Mouse (Mus musculus) layer of hippocampus, adult 11-12 months (tissue): ENCODE results near the gene Tmod4.

Experiments
- DNase-seq: peaks from one replicate; pipeline ENCODE4 v3.0.0; 2022; ENCODE audit warnings: low spot score

Tmod4 gene

DNA sequence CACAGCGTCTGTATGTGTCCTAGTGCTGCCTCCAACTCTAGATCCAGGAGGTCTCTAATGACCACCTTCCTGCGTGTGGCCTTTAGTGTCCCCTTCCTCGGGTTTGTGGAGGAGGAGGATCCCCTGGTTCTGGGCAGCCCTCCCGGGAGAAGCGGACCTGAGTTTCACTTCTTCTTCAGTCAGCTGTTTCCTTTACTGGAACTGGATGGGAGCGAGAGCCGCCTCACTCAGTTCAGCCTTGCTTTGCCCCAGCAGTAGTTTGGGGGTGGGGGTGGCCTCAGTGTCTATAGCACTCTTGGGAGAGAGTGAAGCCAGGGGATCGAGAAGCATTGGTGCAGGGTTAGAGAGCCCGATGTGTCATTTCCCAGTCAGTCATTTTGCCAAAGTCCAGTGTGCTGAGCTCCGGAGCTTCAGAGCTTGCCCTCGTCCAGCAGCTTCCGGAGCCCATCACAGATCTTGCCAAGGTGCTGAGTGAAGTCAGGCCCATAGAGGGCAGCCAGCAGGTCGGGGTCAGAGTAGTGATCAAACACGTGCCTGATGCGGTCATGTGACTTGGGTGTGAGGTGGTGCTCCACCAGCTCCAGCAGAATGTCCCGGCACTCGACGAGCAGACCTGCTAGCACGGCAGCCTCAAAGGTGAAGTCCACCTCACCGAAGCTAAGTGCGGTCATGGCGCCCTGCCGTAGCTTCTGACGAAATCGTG is 15.5 kb downstream of the Tmod4 start:
- no peak for DNase-seq

DNA sequence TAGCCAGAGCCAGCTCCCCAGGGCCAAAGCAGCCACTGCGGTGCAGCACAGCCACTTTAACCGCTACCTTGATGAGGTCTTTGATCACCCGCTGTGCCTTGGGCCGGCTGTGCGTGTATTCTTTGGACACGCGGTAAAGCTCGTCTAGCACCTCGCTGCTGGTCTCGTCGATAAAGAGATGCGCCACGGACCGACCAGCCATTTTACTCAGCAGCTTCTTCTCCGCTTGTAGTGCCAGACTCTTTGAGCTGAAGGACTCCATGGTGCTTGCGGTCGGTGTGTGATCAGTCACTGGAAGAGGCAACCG is 16.0 kb downstream of the Tmod4 start:
- no peak for DNase-seq

- no peak for DNase-seq
These were observed 16.5 kb downstream of the Tmod4 start for GRCm38 (mm10) chr3:95140795-95141194.

- no peak for DNase-seq
These were observed 17.2 kb downstream of the Tmod4 start for GRCm38 (mm10) chr3:95141474-95141873.

GRCm38 (mm10) chr3:95141952-95142616 is 17.8 kb downstream of the Tmod4 start, which contains the start of gene Tnfaip8l2:
Gene Tnfaip8l2 (minus strand): TSS chr3:95142360.
- DNase-seq: no peak

- DNase-seq: peak; percentile 89
These were observed 18.3 kb downstream of the Tmod4 start for GRCm38 (mm10) chr3:95142617-95143011.

- DNase-seq: no peak
These were observed 23.6 kb downstream of the Tmod4 start for GRCm38 (mm10) chr3:95147924-95148323.

GRCm38 (mm10) chr3:95153874-95154273 is 29.6 kb downstream of the Tmod4 start:
- peak; percentile 53 for DNase-seq

GRCm38 (mm10) chr3:95159511-95159986 is 35.3 kb downstream of the Tmod4 start:
- DNase-seq: no peak

- DNase-seq: peak; percentile 91
These were observed 36.0 kb downstream of the Tmod4 start, which contains the start of gene Sema6c for GRCm38 (mm10) chr3:95159987-95160963. Gene Sema6c (plus strand): TSS chr3:95160457.

- DNase-seq: no peak
These were observed 36.8 kb downstream of the Tmod4 start for GRCm38 (mm10) chr3:95161041-95161551.

- DNase-seq: no peak
These were observed 37.5 kb downstream of the Tmod4 start for GRCm38 (mm10) chr3:95161618-95162344.

GRCm38 (mm10) chr3:95162345-95162628 is 38.0 kb downstream of the Tmod4 start:
- no peak for DNase-seq

DNA sequence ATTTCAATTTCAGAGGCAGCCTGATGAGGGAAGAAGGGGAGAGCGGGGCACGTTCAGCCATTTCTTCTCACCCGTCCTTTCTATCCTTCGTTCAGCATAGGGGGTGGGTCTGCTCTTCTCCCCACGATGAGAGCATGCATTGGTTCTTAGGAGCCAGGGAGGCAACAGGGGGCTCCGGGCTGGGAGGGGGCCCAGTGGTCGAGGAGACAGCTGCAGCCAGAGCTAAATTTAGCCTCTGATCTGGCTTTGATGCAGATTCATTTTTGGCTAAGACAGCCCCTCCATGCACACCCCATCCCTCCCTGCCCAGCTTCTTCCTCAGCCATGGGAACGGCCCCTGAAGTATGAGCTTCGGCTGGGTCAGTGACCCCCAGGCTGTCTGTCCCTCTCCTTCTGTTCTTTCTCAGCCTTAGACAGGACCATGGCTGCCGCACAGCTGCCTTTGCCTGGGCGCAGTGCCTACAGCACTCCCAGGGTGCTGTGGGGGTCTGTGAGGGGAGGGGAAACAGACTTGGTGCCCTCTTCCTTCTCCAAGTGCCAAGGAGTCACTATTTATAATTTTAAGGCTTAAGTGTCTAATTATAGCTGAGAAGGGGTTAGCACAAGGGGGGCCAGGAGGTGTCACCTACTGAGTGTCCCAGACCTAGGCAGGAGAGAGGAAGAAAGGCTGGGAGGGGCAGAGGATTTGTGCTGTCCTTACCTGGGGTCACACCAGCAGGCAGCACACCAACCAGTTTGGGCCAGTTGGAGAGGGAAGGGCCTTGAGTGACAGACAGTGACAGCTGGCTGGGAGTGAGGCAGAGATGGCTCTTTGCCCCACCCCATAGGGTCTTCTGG is 39.4 kb downstream of the Tmod4 start:
- DNase-seq: no peak

DNA sequence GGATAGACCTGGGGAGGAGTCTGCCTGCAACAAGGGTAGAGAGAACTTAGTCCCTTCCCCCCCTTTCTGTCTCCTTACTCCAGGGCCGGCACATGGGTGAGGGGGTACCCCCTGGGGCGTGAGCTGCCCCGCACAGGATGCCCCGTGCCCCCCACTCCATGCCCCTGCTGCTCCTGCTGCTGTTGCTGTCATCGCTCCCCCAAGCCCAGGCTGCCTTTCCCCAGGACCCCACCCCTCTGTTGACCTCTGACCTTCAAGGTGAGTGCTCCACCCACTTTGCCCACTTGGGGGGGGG is 39.9 kb downstream of the Tmod4 start:
- DNase-seq: no peak

GRCm38 (mm10) chr3:95164840-95165239 is 40.6 kb downstream of the Tmod4 start:
- no peak for DNase-seq

DNA sequence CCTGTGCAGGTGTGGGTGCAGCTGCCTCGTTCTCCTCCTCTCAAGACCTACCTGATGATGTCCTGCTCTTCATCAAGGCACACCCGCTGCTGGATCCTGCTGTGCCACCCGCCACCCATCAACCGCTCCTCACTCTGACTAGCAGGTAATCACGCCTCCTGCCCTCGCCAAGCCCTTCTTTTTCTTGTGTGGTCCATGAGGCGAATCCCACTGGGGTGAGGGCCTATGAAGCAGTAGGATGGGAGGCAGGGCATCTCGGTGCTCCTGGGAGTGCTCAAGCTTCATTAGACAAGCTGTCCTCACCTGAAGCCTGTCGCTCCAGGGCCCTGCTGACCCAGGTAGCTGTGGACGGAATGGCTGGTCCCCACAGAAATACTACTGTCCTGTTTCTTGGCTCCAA is 45.7 kb downstream of the Tmod4 start:
- DNase-seq: no peak

DNA sequence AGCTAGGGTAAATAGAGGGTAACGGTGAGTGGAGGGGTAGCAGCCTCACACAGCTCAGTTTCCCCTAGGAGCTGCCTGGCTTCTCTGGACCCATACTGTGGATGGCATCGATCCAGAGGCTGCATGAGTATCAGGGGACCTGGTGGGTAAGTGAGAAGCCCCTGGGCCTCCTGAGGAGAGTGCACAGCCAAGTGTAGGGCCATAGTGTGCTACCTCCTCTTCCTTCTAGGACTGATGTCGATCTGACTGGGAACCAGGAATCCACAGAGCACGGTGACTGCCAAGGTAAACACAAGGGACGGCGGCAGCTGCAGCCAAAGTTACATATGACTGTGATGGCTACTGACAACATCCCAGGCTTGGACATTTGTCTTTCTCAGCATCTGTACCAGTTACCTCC is 46.8 kb downstream of the Tmod4 start:
- no peak for DNase-seq

DNA sequence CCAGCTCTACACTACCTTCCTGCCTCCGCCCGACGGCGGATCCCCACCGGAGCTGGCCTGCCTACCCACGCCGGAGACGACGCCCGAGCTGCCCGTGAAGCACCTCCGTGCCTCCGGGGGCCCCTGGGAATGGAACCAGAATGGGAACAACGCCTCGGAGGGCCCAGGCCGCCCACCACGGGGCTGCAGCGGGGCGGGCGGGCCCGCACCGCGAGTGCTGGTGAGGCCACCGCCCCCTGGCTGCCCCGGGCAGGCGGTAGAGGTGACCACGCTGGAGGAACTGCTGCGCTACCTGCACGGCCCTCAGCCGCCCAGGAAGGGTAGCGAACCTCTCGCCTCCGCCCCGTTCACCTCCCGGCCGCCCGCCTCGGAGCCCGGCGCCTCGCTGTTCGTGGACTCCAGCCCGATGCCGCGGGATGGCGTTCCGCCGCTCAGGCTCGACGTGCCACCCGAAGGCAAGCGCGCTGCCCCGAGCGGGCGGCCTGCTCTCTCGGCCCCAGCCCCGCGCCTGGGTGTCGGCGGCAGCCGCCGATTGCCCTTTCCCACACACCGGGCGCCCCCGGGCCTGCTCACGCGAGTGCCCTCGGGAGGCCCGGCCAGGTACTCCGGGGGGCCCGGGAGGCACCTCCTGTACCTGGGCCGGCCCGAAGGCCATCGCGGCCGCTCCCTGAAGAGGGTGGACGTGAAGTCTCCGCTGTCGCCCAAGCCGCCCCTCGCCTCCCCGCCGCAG is 48.4 kb downstream of the Tmod4 start:
- no peak for DNase-seq

DNA sequence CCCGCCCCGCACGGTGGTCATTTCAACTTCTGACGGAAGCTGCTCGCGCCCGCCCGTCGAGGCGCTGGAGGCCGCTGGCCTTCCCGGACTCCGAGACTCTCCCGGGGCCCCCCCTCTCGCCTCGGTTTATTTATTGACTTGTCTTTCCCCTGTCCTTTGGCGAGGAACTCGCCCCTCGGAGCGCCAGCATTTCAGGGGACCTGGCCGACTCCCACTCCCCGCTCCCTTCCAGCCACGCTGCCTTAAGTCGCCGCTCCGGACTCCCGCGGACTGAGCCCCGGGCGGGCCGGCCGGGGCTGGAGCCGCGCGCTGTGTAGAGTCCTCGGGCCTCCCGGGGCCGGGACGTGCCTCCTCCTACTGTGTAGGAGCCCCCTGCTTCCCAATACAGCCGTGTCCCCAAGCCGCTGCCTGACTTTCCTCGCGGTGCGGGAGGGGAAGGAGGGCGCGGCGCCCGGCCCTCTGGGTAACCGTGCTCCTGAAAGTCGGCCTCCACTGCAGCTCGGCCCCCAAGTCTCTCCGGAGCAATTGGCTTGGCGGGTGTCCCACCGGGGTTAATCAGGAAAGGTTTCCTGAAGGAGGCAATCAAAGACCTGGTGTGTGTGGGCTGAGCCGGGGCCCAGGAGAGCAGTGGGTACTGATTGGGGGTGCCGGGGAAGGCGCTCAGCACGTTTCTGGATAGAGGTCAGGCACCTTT is 49.1 kb downstream of the Tmod4 start:
- no peak for DNase-seq
